Mouse (Mus musculus): ENCODE measurements around the gene Safb2. TPM values are rescaled to one million over a fixed set of nuclear protein-coding genes. Genes with fewer than 3 reads are reported as not detected.

Safb2 gene
- polyA plus RNA-seq, 1 experiment from 2014 or later = 69.4 TPM

GRCm38 (mm10) chr17:56547116-56547845 lies 37.1 kb downstream of the Safb2 start:
- Histone ChIP-seq H3K4me2 (no peak overlapping the region), H3K36me3 (ENCODE audit: insufficient read depth) (no peaks in the 10 kb centered on the region), H3K4me3 (ENCODE audit: low read depth, low read length) (no peak overlapping the region), H3K27me3 (ENCODE audit: insufficient read depth, low read length) (no peaks in the 10 kb centered on the region), H3K27ac (ENCODE audit: low read depth) (no peak overlapping the region), H3K9me3 (ENCODE audit: low read depth, low read length) (no peaks in the 10 kb centered on the region), H3K9ac (no peak overlapping the region), H3K4me1 (ENCODE audit: insufficient read depth) (no peaks in the 10 kb centered on the region)
- no peak for TF ChIP-seq CTCF (IDR thresholded peaks at IDR 0.05; ENCODE audit: low read depth)
- WGBS = 66% methylated on average over 17 of the region's 17 CpGs
- DNase-seq (no peak), ATAC-seq (ENCODE audit: insufficient read depth) (no peak)

GRCm38 (mm10) chr17:56546576-56546975 lies 37.8 kb downstream of the Safb2 start:
- Histone ChIP-seq H3K27ac (ENCODE audit: low read depth) (no peak overlapping the region), H3K4me2 (no peak overlapping the region), H3K36me3 (ENCODE audit: insufficient read depth) (no peaks in the 10 kb centered on the region), H3K9ac (no peak overlapping the region; the same call in 1 of the 2 replicates), H3K4me1 (ENCODE audit: insufficient read depth) (no peaks in the 10 kb centered on the region), H3K27me3 (ENCODE audit: insufficient read depth, low read length) (no peaks in the 10 kb centered on the region), H3K4me3 (ENCODE audit: low read depth, low read length) (no peak overlapping the region), H3K9me3 (ENCODE audit: low read depth, low read length) (no peaks in the 10 kb centered on the region)
- 79% methylated on average over 5 of the region's 5 CpGs for WGBS
- DNase-seq (no peak), ATAC-seq (ENCODE audit: insufficient read depth) (no peak)
- no peak for TF ChIP-seq CTCF (IDR thresholded peaks at IDR 0.05; ENCODE audit: low read depth)

GRCm38 (mm10) chr17:56545945-56546344 lies 38.4 kb downstream of the Safb2 start:
- Histone ChIP-seq H3K27ac (ENCODE audit: low read depth) (no peak overlapping the region), H3K9me3 (ENCODE audit: low read depth, low read length) (no peaks in the 10 kb centered on the region), H3K36me3 (ENCODE audit: insufficient read depth) (no peaks in the 10 kb centered on the region), H3K4me1 (ENCODE audit: insufficient read depth) (no peaks in the 10 kb centered on the region), H3K4me3 (ENCODE audit: low read depth, low read length) (no peak overlapping the region), H3K27me3 (ENCODE audit: insufficient read depth, low read length) (no peaks in the 10 kb centered on the region), H3K4me2 (no peak overlapping the region), H3K9ac (no peak overlapping the region)
- DNase-seq (no peak), ATAC-seq (ENCODE audit: insufficient read depth) (no peak)
- WGBS = 58% methylated on average over 1 of the region's 1 CpGs
- no peak for TF ChIP-seq CTCF (IDR thresholded peaks at IDR 0.05; ENCODE audit: low read depth)

- no peaks in the 10 kb centered on the region for H3K4me1 ChIP-seq (ENCODE audit: insufficient read depth)
- H3K4me3 ChIP-seq (ENCODE audit: low read depth, low read length) = no peak overlapping the region
- DNase-seq (no peak), ATAC-seq (ENCODE audit: insufficient read depth) (no peak)
- no peak for TF ChIP-seq CTCF (IDR thresholded peaks at IDR 0.05; ENCODE audit: low read depth)
- H3K36me3 ChIP-seq (ENCODE audit: insufficient read depth) = no peaks in the 10 kb centered on the region
- no peak overlapping the region for H3K27ac ChIP-seq (ENCODE audit: low read depth)
- WGBS = 66% methylated on average over 7 of the region's 7 CpGs
- no peaks in the 10 kb centered on the region for H3K9me3 ChIP-seq (ENCODE audit: low read depth, low read length)
- H3K4me2 ChIP-seq = no peak overlapping the region
- H3K9ac ChIP-seq = no peak overlapping the region
- no peaks in the 10 kb centered on the region for H3K27me3 ChIP-seq (ENCODE audit: insufficient read depth, low read length)
These were observed 39.5 kb downstream of the Safb2 start for GRCm38 (mm10) chr17:56544699-56545387.

GRCm38 (mm10) chr17:56543684-56544224 lies 40.6 kb downstream of the Safb2 start:
- H3K9me3 ChIP-seq (ENCODE audit: low read depth, low read length) = no peaks in the 10 kb centered on the region
- ATAC-seq (ENCODE audit: insufficient read depth) (no peak), DNase-seq (no peak)
- H3K36me3 ChIP-seq (ENCODE audit: insufficient read depth) = no peaks in the 10 kb centered on the region
- H3K27me3 ChIP-seq (ENCODE audit: insufficient read depth, low read length) = no peaks in the 10 kb centered on the region
- no peak overlapping the region for H3K9ac ChIP-seq
- H3K4me1 ChIP-seq (ENCODE audit: insufficient read depth) = no peaks in the 10 kb centered on the region
- no peak overlapping the region for H3K27ac ChIP-seq (ENCODE audit: low read depth)
- no peak overlapping the region for H3K4me3 ChIP-seq (ENCODE audit: low read depth, low read length)
- TF ChIP-seq CTCF (IDR thresholded peaks at IDR 0.05; ENCODE audit: low read depth) = no peak
- WGBS = 67% methylated on average over 3 of the region's 3 CpGs
- no peak overlapping the region for H3K4me2 ChIP-seq

- DNase-seq = no peak
- no peaks in the 10 kb centered on the region for H3K36me3 ChIP-seq (ENCODE audit: insufficient read depth)
- H3K27me3 ChIP-seq (ENCODE audit: insufficient read depth, low read length) = no peaks in the 10 kb centered on the region
- H3K9me3 ChIP-seq (ENCODE audit: low read depth, low read length) = no peaks in the 10 kb centered on the region
- H3K4me1 ChIP-seq (ENCODE audit: insufficient read depth) = no peaks in the 10 kb centered on the region
- no peak overlapping the region for H3K4me3 ChIP-seq (ENCODE audit: low read depth, low read length)
- ATAC-seq (ENCODE audit: insufficient read depth) = no peak
- TF ChIP-seq CTCF (IDR thresholded peaks at IDR 0.05; ENCODE audit: low read depth) = no peak
- no peak overlapping the region for H3K4me2 ChIP-seq
- no peak overlapping the region for H3K9ac ChIP-seq
- no peak overlapping the region for H3K27ac ChIP-seq (ENCODE audit: low read depth)
- WGBS = 47% methylated on average over 8 of the region's 8 CpGs
These were observed 41.6 kb downstream of the Safb2 start for GRCm38 (mm10) chr17:56542736-56543135.

- no peak for TF ChIP-seq CTCF (IDR thresholded peaks at IDR 0.05; ENCODE audit: low read depth)
- H3K4me3 ChIP-seq (ENCODE audit: low read depth, low read length) = no peak overlapping the region
- no peaks in the 10 kb centered on the region for H3K4me1 ChIP-seq (ENCODE audit: insufficient read depth)
- H3K9me3 ChIP-seq (ENCODE audit: low read depth, low read length) = no peaks in the 10 kb centered on the region
- H3K4me2 ChIP-seq = no peak overlapping the region
- no peaks in the 10 kb centered on the region for H3K27me3 ChIP-seq (ENCODE audit: insufficient read depth, low read length)
- ATAC-seq (ENCODE audit: insufficient read depth) (peak; percentile 63; the same call in 1 of the 2 replicates), DNase-seq (no peak)
- WGBS = 28% methylated on average over 6 of the region's 6 CpGs
- no peaks in the 10 kb centered on the region for H3K36me3 ChIP-seq (ENCODE audit: insufficient read depth)
- H3K27ac ChIP-seq (ENCODE audit: low read depth) = no peak overlapping the region
- no peak overlapping the region for H3K9ac ChIP-seq
These were observed 43.8 kb downstream of the Safb2 start for GRCm38 (mm10) chr17:56540562-56540975.

All from lung, embryonic 14.5 days (tissue).